Mouse (Mus musculus) myocyte (in vitro differentiated cells): ENCODE results near the gene Slc7a10.

ENCODE experiments used
- MAX ChIP-seq: IDR thresholded peaks from one replicate; pipeline ENCODE4 v1.6.1; 2011; ENCODE audit warnings: low read depth, mild to moderate bottlenecking, control low read depth
- MYOD1 ChIP-seq, 3 experiments: IDR thresholded peaks; one replicate each; pipeline ENCODE4 v1.6.1; 2011; ENCODE audit warnings: control low read depth in 2 of 3, low read depth in 2 of 3, mild to moderate bottlenecking in 2 of 3, moderate library complexity in 1 of 3; ENCODE audit not compliant: insufficient read length in 2 of 3, control insufficient read depth in 1 of 3
- MYOG ChIP-seq, 3 experiments: IDR thresholded peaks; one replicate each; pipeline ENCODE4 v1.6.1; 2011; ENCODE audit warnings: control low read depth in 2 of 3, low read depth in 2 of 3, mild to moderate bottlenecking in 2 of 3; ENCODE audit not compliant: insufficient read length in 2 of 3, control insufficient read depth in 1 of 3, insufficient read depth in 1 of 3
- POLR2A ChIP-seq: IDR thresholded peaks from one replicate; pipeline ENCODE4 v1.6.1; 2011; ENCODE audit warnings: low read depth, mild to moderate bottlenecking, control low read depth, moderate library complexity; ENCODE audit not compliant: insufficient read length
- REST ChIP-seq: IDR thresholded peaks from one replicate; pipeline ENCODE4 v1.6.1; 2011; ENCODE audit warnings: mild to moderate bottlenecking, control low read depth, moderate library complexity; ENCODE audit not compliant: insufficient read depth, insufficient read length
- TCF3 ChIP-seq: IDR thresholded peaks from one replicate; pipeline ENCODE4 v1.6.1; 2011; ENCODE audit warnings: low read depth, control low read depth; ENCODE audit not compliant: insufficient read length
- USF1 ChIP-seq: IDR thresholded peaks from one replicate; pipeline ENCODE4 v1.6.1; 2011; ENCODE audit warnings: low read depth, mild to moderate bottlenecking, control low read depth, moderate library complexity

DNA sequence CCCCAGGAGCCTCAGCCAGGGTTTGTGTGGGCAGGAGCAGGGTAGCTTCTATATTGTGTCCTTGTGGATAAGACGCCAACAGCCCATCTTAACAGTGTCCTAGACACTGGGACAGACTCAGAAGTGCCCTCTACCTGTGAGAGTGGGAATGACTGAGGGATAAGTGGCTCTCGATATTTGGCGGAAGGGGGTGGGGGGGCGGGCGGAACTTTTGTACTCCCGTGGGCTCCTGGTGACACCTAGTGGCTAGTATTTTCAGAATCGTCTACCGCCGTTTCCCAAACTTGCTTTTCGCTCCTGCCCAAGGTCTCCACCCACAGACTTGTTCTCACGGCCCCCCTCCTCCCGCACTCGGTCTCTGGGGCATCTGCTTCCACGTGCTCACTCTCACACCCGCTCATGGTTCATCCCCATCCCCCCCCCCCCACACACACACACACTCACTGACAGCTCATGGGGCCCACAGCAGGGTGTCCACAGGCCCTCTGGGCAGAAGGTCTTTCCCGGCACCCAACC lies 14.3 kb upstream of the Slc7a10 start:
- TF ChIP-seq POLR2A = no peak
- TF ChIP-seq MAX = no peak
- no peak for TF ChIP-seq USF1
- TF ChIP-seq MYOD1 (IDR thresholded peaks at IDR 0.05; ENCODE audit: control insufficient read depth in 1 of 3, insufficient read length in 2 of 3, low read depth in 2 of 3) = no peak
- TF ChIP-seq REST = no peak
- no peak for TF ChIP-seq MYOG (IDR thresholded peaks at IDR 0.05; ENCODE audit: control insufficient read depth in 1 of 3, insufficient read depth in 1 of 3, insufficient read length in 2 of 3, low read depth in 2 of 3)
- no peak for TF ChIP-seq TCF3
